Mouse (Mus musculus) regulatory T cell (primary cell): Measurements from ENCODE around the gene Vmn2r100.

Source experiments
- in situ Hi-C: fragments of 300-600 bp; cut with MboI, MseI; formaldehyde crosslinking; loops from one replicate; pipeline ENCODE4 v1.15.1; 2025; ENCODE audit warnings: high pct_unique_total_duplicates

The Vmn2r100 gene

GRCm38 (mm10) chr17:19504432-19504831, at the start of gene Vmn2r100:
Gene Vmn2r100 (plus strand): TSS chr17:19504732.
- in situ Hi-C loops = no loop called here

- in situ Hi-C loops = no loop called here
Observed at GRCm38 (mm10) chr17:19482866-19483265, 21.7 kb upstream of the Vmn2r100 start.

- in situ Hi-C loops = no loop called here
Observed at GRCm38 (mm10) chr17:19576927-19577326, 72.4 kb downstream of the Vmn2r100 start, which contains the start of gene Vmn2r101. Gene Vmn2r101 (plus strand): TSS chr17:19577227.
